Mouse (Mus musculus) embryonic facial prominence, embryonic 10.5 days (tissue): Measurements from ENCODE around the gene Fam98a. TPM values are rescaled to one million over a fixed set of nuclear protein-coding genes. Genes with fewer than 3 reads are reported as not detected.

Source experiments
- DNase-seq: peaks from one replicate; pipeline ENCODE4 v3.0.0-alpha.2; 2017; ENCODE audit warnings: low spot score
- H3K27ac ChIP-seq: fragments of 300-500 bp; sonication (generic); replicated peaks from 2 replicates; pipeline ENCODE4 v1.5.1; 2016; ENCODE audit warnings: mild to moderate bottlenecking
- H3K27me3 ChIP-seq: fragments of 300-500 bp; sonication (generic); replicated peaks from 2 replicates; pipeline ENCODE4 v1.6.1; 2016; ENCODE audit warnings: low read depth, mild to moderate bottlenecking; ENCODE audit not compliant: poor library complexity, severe bottlenecking
- H3K36me3 ChIP-seq: fragments of 300-500 bp; sonication (generic); replicated peaks from 2 replicates; pipeline ENCODE4 v1.6.1; 2016; ENCODE audit warnings: mild to moderate bottlenecking, moderate library complexity
- H3K4me1 ChIP-seq: fragments of 300-500 bp; sonication (generic); 2 replicates; pipeline ENCODE4 v1.6.1; 2016
- H3K4me3 ChIP-seq: fragments of 300-500 bp; sonication (generic); 2 replicates; pipeline ENCODE4 v1.5.1; 2016; ENCODE audit warnings: mild to moderate bottlenecking, moderate library complexity
- H3K9me3 ChIP-seq: fragments of 300-500 bp; sonication (generic); 2 replicates; pipeline ENCODE4 v1.6.1; 2016; ENCODE audit warnings: mild to moderate bottlenecking
- WGBS: fragments of 180-500 bp; shearing (Covaris S2); methylation state at CpG from one replicate; pipeline ENCODE4 v1.1.7; 2016; 5-methylcytosine and 5-hydroxymethylcytosine counted together
- polyA plus RNA-seq: library from polyadenylated mRNA; unstranded; fragments of >200 nt; fragmentation: Nextera tagmentation; extraction: Ambion mirVana; gene quantifications from 2 replicates; pipeline ENCODE4 v1.2.1, GENCODE M21; 2016

Gene Fam98a
- polyA plus RNA-seq, 1 experiment from 2014 or later: 23.9 TPM

GRCm38 (mm10) chr17:75516591-75516990 is 35.2 kb downstream of the Fam98a start:
- no peaks in the 10 kb centered on the region for H3K27me3 ChIP-seq
- DNase-seq: no peak
- no peaks in the 10 kb centered on the region for H3K9me3 ChIP-seq
- no peak overlapping the region for H3K27ac ChIP-seq
- H3K4me3 ChIP-seq: no peak overlapping the region
- H3K36me3 ChIP-seq: no peaks in the 10 kb centered on the region
- peaks cover 3% of the 10 kb centered on the region; the same call in 1 of the 2 replicates for H3K4me1 ChIP-seq
- WGBS: 83% methylated on average over 4 of the region's 4 CpGs

DNA sequence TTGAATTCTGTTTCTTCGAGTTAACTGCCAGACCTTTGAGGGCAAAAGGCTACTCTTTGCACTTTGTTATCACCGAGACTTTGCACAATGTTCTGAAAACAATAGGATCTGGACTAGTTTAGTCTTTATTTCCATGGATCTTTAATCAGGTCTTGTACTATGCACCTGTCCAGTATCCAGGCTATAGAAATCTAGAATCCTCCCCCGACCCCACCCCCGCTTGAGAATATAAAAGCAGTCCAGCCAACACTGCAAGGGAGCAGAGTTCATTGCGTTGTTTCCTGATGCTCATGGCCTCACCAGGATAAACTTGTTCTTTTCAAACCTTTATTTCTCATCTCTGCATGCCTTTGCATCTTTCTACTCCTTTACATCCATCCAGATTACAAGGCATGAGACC is 42.5 kb downstream of the Fam98a start:
- 91% methylated on average over 5 of the region's 5 CpGs for WGBS
- Histone ChIP-seq H3K4me1 (no peaks in the 10 kb centered on the region), H3K27me3 (no peaks in the 10 kb centered on the region), H3K36me3 (no peaks in the 10 kb centered on the region), H3K9me3 (no peaks in the 10 kb centered on the region), H3K27ac (no peak overlapping the region), H3K4me3 (no peak overlapping the region)
- DNase-seq: no peak

GRCm38 (mm10) chr17:75506708-75507641 is 44.8 kb downstream of the Fam98a start:
- no peaks in the 10 kb centered on the region for H3K27me3 ChIP-seq
- no peak overlapping the region for H3K4me3 ChIP-seq
- H3K27ac ChIP-seq: no peak overlapping the region
- no peaks in the 10 kb centered on the region for H3K4me1 ChIP-seq
- H3K36me3 ChIP-seq: no peaks in the 10 kb centered on the region
- H3K9me3 ChIP-seq: no peaks in the 10 kb centered on the region
- 85% methylated on average over 10 of the region's 10 CpGs for WGBS
- DNase-seq: no peak

- no peaks in the 10 kb centered on the region for H3K36me3 ChIP-seq
- 93% methylated on average over 10 of the region's 10 CpGs for WGBS
- no peaks in the 10 kb centered on the region for H3K4me1 ChIP-seq
- no peak overlapping the region for H3K4me3 ChIP-seq
- H3K9me3 ChIP-seq: no peaks in the 10 kb centered on the region
- DNase-seq: no peak
- no peak overlapping the region for H3K27ac ChIP-seq
- no peaks in the 10 kb centered on the region for H3K27me3 ChIP-seq
Observed at GRCm38 (mm10) chr17:75506097-75506675, 45.6 kb downstream of the Fam98a start.

DNA sequence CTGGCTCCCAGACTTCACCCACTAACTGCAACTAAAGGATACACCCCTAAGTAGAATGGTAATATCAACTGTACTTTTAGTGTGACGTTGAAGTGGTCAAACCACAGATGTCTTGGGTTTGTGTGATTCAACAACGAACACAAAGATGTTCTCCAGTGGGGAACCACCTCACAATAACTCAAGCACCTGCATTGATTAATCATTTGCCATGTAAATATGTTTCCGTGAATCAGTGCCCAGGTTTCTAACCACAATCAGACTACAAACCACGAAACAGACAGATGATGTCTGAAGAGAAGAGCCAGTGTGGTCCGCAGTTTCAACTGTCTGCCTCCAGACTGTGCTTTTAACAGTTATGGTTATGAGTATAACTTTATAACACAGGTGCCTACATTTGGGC is 46.7 kb downstream of the Fam98a start:
- no peaks in the 10 kb centered on the region for H3K4me1 ChIP-seq
- H3K27me3 ChIP-seq: no peaks in the 10 kb centered on the region
- H3K4me3 ChIP-seq: no peak overlapping the region
- no peak for DNase-seq
- no peak overlapping the region for H3K27ac ChIP-seq
- no peaks in the 10 kb centered on the region for H3K36me3 ChIP-seq
- H3K9me3 ChIP-seq: no peaks in the 10 kb centered on the region
- 91% methylated on average over 5 of the region's 5 CpGs for WGBS

DNA sequence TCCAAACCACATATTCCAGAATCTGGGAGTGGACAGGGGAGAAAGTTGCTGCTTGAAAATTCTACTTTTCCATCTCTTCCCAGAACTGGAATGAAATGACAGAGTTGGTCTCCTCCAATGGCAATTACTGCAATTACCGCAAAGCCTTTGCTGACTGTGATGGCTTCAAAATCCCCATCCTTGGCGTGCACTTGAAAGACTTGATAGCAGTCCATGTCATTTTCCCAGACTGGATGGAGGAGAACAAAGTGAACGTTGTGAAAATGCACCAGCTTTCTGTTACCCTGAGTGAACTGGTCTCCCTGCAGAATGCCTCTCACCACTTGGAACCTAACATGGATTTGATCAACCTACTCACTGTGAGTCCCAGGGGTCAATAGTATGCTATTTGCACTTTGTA is 48.7 kb downstream of the Fam98a start:
- no peak for DNase-seq
- no peak overlapping the region for H3K4me3 ChIP-seq
- no peaks in the 10 kb centered on the region for H3K4me1 ChIP-seq
- H3K36me3 ChIP-seq: no peaks in the 10 kb centered on the region
- H3K9me3 ChIP-seq: no peaks in the 10 kb centered on the region
- no peaks in the 10 kb centered on the region for H3K27me3 ChIP-seq
- WGBS: 81% methylated on average over 3 of the region's 3 CpGs
- H3K27ac ChIP-seq: no peak overlapping the region

- no peak for DNase-seq
- no peak overlapping the region for H3K27ac ChIP-seq
- no peaks in the 10 kb centered on the region for H3K9me3 ChIP-seq
- H3K27me3 ChIP-seq: no peaks in the 10 kb centered on the region
- WGBS: 92% methylated on average over 6 of the region's 6 CpGs
- H3K4me3 ChIP-seq: no peak overlapping the region
- H3K4me1 ChIP-seq: no peaks in the 10 kb centered on the region
- no peaks in the 10 kb centered on the region for H3K36me3 ChIP-seq
Observed at GRCm38 (mm10) chr17:75498241-75498651, 53.5 kb downstream of the Fam98a start.

DNA sequence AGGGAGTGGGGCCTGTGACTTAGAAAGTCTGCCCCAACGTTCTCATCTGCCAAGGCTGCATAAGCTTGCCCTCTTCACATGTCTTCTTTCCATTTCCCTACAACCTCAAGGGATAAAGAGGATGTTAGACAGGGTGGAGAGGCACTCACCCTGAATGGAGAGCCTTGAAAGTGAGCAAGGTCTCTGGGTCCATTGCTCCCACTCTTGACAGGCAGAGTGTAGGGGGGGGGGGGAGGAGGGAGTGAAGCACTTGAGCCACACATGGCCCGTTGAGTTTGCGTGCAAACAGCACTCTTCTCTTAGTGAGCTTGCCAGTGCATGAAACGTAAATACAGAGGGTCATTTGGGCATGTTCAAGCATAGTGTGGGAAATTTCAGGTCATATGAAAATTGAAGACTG is 56.5 kb downstream of the Fam98a start:
- Histone ChIP-seq H3K9me3 (no peaks in the 10 kb centered on the region), H3K27ac (no peak overlapping the region), H3K36me3 (no peaks in the 10 kb centered on the region), H3K4me1 (no peaks in the 10 kb centered on the region), H3K27me3 (no peaks in the 10 kb centered on the region), H3K4me3 (no peak overlapping the region)
- 75% methylated on average over 4 of the region's 4 CpGs for WGBS
- DNase-seq: no peak

Other genes with a start within 250 kb of the Fam98a start
- gene Rasgrp3, start 116.0 kb downstream of the Fam98a start, polyA plus RNA-seq: 5.5 and 6.0 TPM in 2 replicates